Mouse (Mus musculus): ENCODE data around the gene Krt33a. TPM values are rescaled to one million over a fixed set of nuclear protein-coding genes. Genes with fewer than 3 reads are reported as not detected.

Krt33a gene
- polyA plus RNA-seq (2014; fragmentation: Nextera tagmentation; extraction: Ambion mirVana) = not detected in 2 replicates

- ATAC-seq (ENCODE audit: low FRiP score) = no peak
- Histone ChIP-seq H3K27me3 (ENCODE audit: control insufficient read depth, insufficient read depth, low read length) (no peaks in the 10 kb centered on the region), H3K4me1 (replicated peaks; ENCODE audit: control insufficient read depth, insufficient read depth, low read length) (no peaks in the 10 kb centered on the region), H3K36me3 (replicated peaks; ENCODE audit: control insufficient read depth, insufficient read depth) (no peaks in the 10 kb centered on the region), H3K4me3 (replicated peaks; ENCODE audit: low read length) (no peak within 1 kb of the TSS), H3K9me3 (ENCODE audit: control insufficient read depth, low read length) (no peaks in the 10 kb centered on the region), H3K4me2 (replicated peaks) (no peak within 1 kb of the TSS), H3K27ac (no peak within 1 kb of the TSS), H3K9ac (no peak within 1 kb of the TSS)
- no peak for DNase-seq (ENCODE audit: low spot score)
- WGBS = 91% methylated on average over 4 of the region's 4 CpGs
Observed at GRCm38 (mm10) chr11:100016112-100016511, at the start of gene Krt33a. Gene Krt33a (minus strand): TSS chr11:100016212.

- H3K27ac ChIP-seq = no peak overlapping the region
- WGBS = 71% methylated on average over 8 of the region's 8 CpGs
- no peaks in the 10 kb centered on the region for H3K27me3 ChIP-seq (ENCODE audit: control insufficient read depth, insufficient read depth, low read length)
- no peaks in the 10 kb centered on the region for H3K9me3 ChIP-seq (ENCODE audit: control insufficient read depth, low read length)
- no peaks in the 10 kb centered on the region for H3K4me1 ChIP-seq (replicated peaks; ENCODE audit: control insufficient read depth, insufficient read depth, low read length)
- H3K4me2 ChIP-seq (replicated peaks) = no peak overlapping the region
- H3K36me3 ChIP-seq (replicated peaks; ENCODE audit: control insufficient read depth, insufficient read depth) = no peaks in the 10 kb centered on the region
- DNase-seq (ENCODE audit: low spot score) (no peak), ATAC-seq (ENCODE audit: low FRiP score) (no peak)
- no peak overlapping the region for H3K4me3 ChIP-seq (replicated peaks; ENCODE audit: low read length)
- no peak overlapping the region for H3K9ac ChIP-seq
Observed at GRCm38 (mm10) chr11:100058875-100059274, 42.9 kb upstream of the Krt33a start.

GRCm38 (mm10) chr11:100055686-100056655 is 40.0 kb upstream of the Krt33a start:
- no peaks in the 10 kb centered on the region for H3K36me3 ChIP-seq (replicated peaks; ENCODE audit: control insufficient read depth, insufficient read depth)
- H3K4me2 ChIP-seq (replicated peaks) = no peak overlapping the region
- 80% methylated on average over 9 of the region's 9 CpGs for WGBS
- ATAC-seq (ENCODE audit: low FRiP score) (no peak), DNase-seq (ENCODE audit: low spot score) (no peak)
- H3K9ac ChIP-seq = no peak overlapping the region
- no peak overlapping the region for H3K27ac ChIP-seq
- no peak overlapping the region for H3K4me3 ChIP-seq (replicated peaks; ENCODE audit: low read length)
- no peaks in the 10 kb centered on the region for H3K4me1 ChIP-seq (replicated peaks; ENCODE audit: control insufficient read depth, insufficient read depth, low read length)
- H3K27me3 ChIP-seq (ENCODE audit: control insufficient read depth, insufficient read depth, low read length) = no peaks in the 10 kb centered on the region
- H3K9me3 ChIP-seq (ENCODE audit: control insufficient read depth, low read length) = no peaks in the 10 kb centered on the region

- Histone ChIP-seq H3K4me3 (replicated peaks; ENCODE audit: low read length) (no peak within 1 kb of the TSS), H3K27ac (no peak within 1 kb of the TSS), H3K9me3 (ENCODE audit: control insufficient read depth, low read length) (no peaks in the 10 kb centered on the region), H3K4me1 (replicated peaks; ENCODE audit: control insufficient read depth, insufficient read depth, low read length) (no peaks in the 10 kb centered on the region), H3K9ac (no peak within 1 kb of the TSS), H3K36me3 (replicated peaks; ENCODE audit: control insufficient read depth, insufficient read depth) (no peaks in the 10 kb centered on the region), H3K4me2 (replicated peaks) (no peak within 1 kb of the TSS), H3K27me3 (ENCODE audit: control insufficient read depth, insufficient read depth, low read length) (no peaks in the 10 kb centered on the region)
- WGBS = 87% methylated on average over 3 of the region's 3 CpGs
- no peak for ATAC-seq (ENCODE audit: low FRiP score)
- no peak for DNase-seq (ENCODE audit: low spot score)
Observed at GRCm38 (mm10) chr11:100050451-100050850, 34.4 kb upstream of the Krt33a start, which contains the start of gene Krt31. Gene Krt31 (minus strand): TSS chr11:100050551.

GRCm38 (mm10) chr11:100047193-100047592 is 31.2 kb upstream of the Krt33a start:
- WGBS = 95% methylated on average over 2 of the region's 2 CpGs
- Histone ChIP-seq H3K27me3 (ENCODE audit: control insufficient read depth, insufficient read depth, low read length) (no peaks in the 10 kb centered on the region), H3K4me3 (replicated peaks; ENCODE audit: low read length) (no peak overlapping the region), H3K4me2 (replicated peaks) (no peak overlapping the region), H3K4me1 (replicated peaks; ENCODE audit: control insufficient read depth, insufficient read depth, low read length) (no peaks in the 10 kb centered on the region), H3K9ac (no peak overlapping the region), H3K9me3 (ENCODE audit: control insufficient read depth, low read length) (no peaks in the 10 kb centered on the region), H3K27ac (no peak overlapping the region), H3K36me3 (replicated peaks; ENCODE audit: control insufficient read depth, insufficient read depth) (no peaks in the 10 kb centered on the region)
- ATAC-seq (ENCODE audit: low FRiP score) (no peak), DNase-seq (ENCODE audit: low spot score) (no peak)

GRCm38 (mm10) chr11:100046303-100046866 is 30.4 kb upstream of the Krt33a start:
- Histone ChIP-seq H3K27me3 (ENCODE audit: control insufficient read depth, insufficient read depth, low read length) (no peaks in the 10 kb centered on the region), H3K9me3 (ENCODE audit: control insufficient read depth, low read length) (no peaks in the 10 kb centered on the region), H3K9ac (no peak overlapping the region), H3K36me3 (replicated peaks; ENCODE audit: control insufficient read depth, insufficient read depth) (no peaks in the 10 kb centered on the region), H3K4me2 (replicated peaks) (no peak overlapping the region), H3K4me1 (replicated peaks; ENCODE audit: control insufficient read depth, insufficient read depth, low read length) (no peaks in the 10 kb centered on the region), H3K27ac (no peak overlapping the region), H3K4me3 (replicated peaks; ENCODE audit: low read length) (no peak overlapping the region)
- ATAC-seq (ENCODE audit: low FRiP score) = no peak
- no peak for DNase-seq (ENCODE audit: low spot score)
- 93% methylated on average over 6 of the region's 6 CpGs for WGBS

GRCm38 (mm10) chr11:100041454-100041853 is 25.4 kb upstream of the Krt33a start, which contains the start of gene Krt34:
Gene Krt34 (minus strand): TSS chr11:100041554.
- Histone ChIP-seq H3K36me3 (replicated peaks; ENCODE audit: control insufficient read depth, insufficient read depth) (no peaks in the 10 kb centered on the region), H3K27me3 (ENCODE audit: control insufficient read depth, insufficient read depth, low read length) (no peaks in the 10 kb centered on the region), H3K9me3 (ENCODE audit: control insufficient read depth, low read length) (no peaks in the 10 kb centered on the region), H3K4me3 (replicated peaks; ENCODE audit: low read length) (no peak within 1 kb of the TSS), H3K27ac (no peak within 1 kb of the TSS), H3K4me1 (replicated peaks; ENCODE audit: control insufficient read depth, insufficient read depth, low read length) (no peaks in the 10 kb centered on the region), H3K9ac (no peak within 1 kb of the TSS), H3K4me2 (replicated peaks) (no peak within 1 kb of the TSS)
- WGBS = 84% methylated on average over 6 of the region's 6 CpGs
- ATAC-seq (ENCODE audit: low FRiP score) (no peak), DNase-seq (ENCODE audit: low spot score) (no peak)

- Histone ChIP-seq H3K4me3 (replicated peaks; ENCODE audit: low read length) (no peak within 1 kb of the TSS), H3K9me3 (ENCODE audit: control insufficient read depth, low read length) (no peaks in the 10 kb centered on the region), H3K4me2 (replicated peaks) (no peak within 1 kb of the TSS), H3K9ac (no peak within 1 kb of the TSS), H3K27me3 (ENCODE audit: control insufficient read depth, insufficient read depth, low read length) (no peaks in the 10 kb centered on the region), H3K27ac (no peak within 1 kb of the TSS), H3K4me1 (replicated peaks; ENCODE audit: control insufficient read depth, insufficient read depth, low read length) (no peaks in the 10 kb centered on the region), H3K36me3 (replicated peaks; ENCODE audit: control insufficient read depth, insufficient read depth) (no peaks in the 10 kb centered on the region)
- WGBS = 89% methylated on average over 6 of the region's 6 CpGs
- DNase-seq (ENCODE audit: low spot score) (no peak), ATAC-seq (ENCODE audit: low FRiP score) (no peak)
Observed at GRCm38 (mm10) chr11:100029768-100030167, 13.8 kb upstream of the Krt33a start, which contains the start of gene Krt33b. Gene Krt33b (minus strand): TSS chr11:100029868.

- Histone ChIP-seq H3K27ac (no peak overlapping the region), H3K4me3 (replicated peaks; ENCODE audit: low read length) (no peak overlapping the region), H3K9me3 (ENCODE audit: control insufficient read depth, low read length) (no peaks in the 10 kb centered on the region), H3K4me2 (replicated peaks) (no peak overlapping the region), H3K4me1 (replicated peaks; ENCODE audit: control insufficient read depth, insufficient read depth, low read length) (no peaks in the 10 kb centered on the region), H3K27me3 (ENCODE audit: control insufficient read depth, insufficient read depth, low read length) (no peaks in the 10 kb centered on the region), H3K9ac (no peak overlapping the region), H3K36me3 (replicated peaks; ENCODE audit: control insufficient read depth, insufficient read depth) (no peaks in the 10 kb centered on the region)
- ATAC-seq (ENCODE audit: low FRiP score) (no peak), DNase-seq (ENCODE audit: low spot score) (no peak)
- WGBS = 82% methylated on average over 5 of the region's 5 CpGs
Observed at GRCm38 (mm10) chr11:100021438-100021837, 5.4 kb upstream of the Krt33a start.
